Mouse (Mus musculus) telencephalon, adult 2 months (tissue): ENCODE results near the gene Gm27029.
"Not testable (repeated sequence)": the region's sequence is repeated elsewhere in the genome, so short reads cannot be mapped to it uniquely, and the experiment has no call there.

Source experiments
- DNase-seq: peaks from one replicate; pipeline ENCODE4 v3.0.0-alpha.2; 2011; ENCODE audit warnings: low read depth, low spot score

Gm27029 gene

GRCm38 (mm10) chr11:101457631-101458030 is 33.0 kb upstream of the Gm27029 start:
- no peak for DNase-seq

GRCm38 (mm10) chr11:101455627-101456026 is 31.0 kb upstream of the Gm27029 start:
- DNase-seq, result no peak

GRCm38 (mm10) chr11:101454702-101455101 is 30.1 kb upstream of the Gm27029 start:
- DNase-seq, result no peak

GRCm38 (mm10) chr11:101452093-101452774 is 27.6 kb upstream of the Gm27029 start:
- no peak for DNase-seq

- DNase-seq, result no peak
Observed at GRCm38 (mm10) chr11:101451536-101451935, 26.9 kb upstream of the Gm27029 start.

- DNase-seq, result no peak
Observed at GRCm38 (mm10) chr11:101450394-101450793, 25.8 kb upstream of the Gm27029 start.

- not testable (repeated sequence) for DNase-seq
Observed at GRCm38 (mm10) chr11:101449596-101449995, 25.0 kb upstream of the Gm27029 start.

- DNase-seq, result no peak
Observed at GRCm38 (mm10) chr11:101448899-101449298, 24.3 kb upstream of the Gm27029 start.

- DNase-seq, result no peak
Observed at GRCm38 (mm10) chr11:101448274-101448746, 23.7 kb upstream of the Gm27029 start, which contains the start of gene Ifi35. Gene Ifi35 (plus strand): TSS chr11:101448407.

GRCm38 (mm10) chr11:101447786-101448185 is 23.2 kb upstream of the Gm27029 start:
- no peak for DNase-seq

GRCm38 (mm10) chr11:101446860-101447259 is 22.3 kb upstream of the Gm27029 start:
- not testable (repeated sequence) for DNase-seq

GRCm38 (mm10) chr11:101446319-101446718 is 21.7 kb upstream of the Gm27029 start:
- DNase-seq, result no peak

- no peak for DNase-seq
Observed at GRCm38 (mm10) chr11:101442760-101443159, 18.2 kb upstream of the Gm27029 start.

- DNase-seq, result peak; percentile 100
Observed at GRCm38 (mm10) chr11:101442127-101442693, 17.6 kb upstream of the Gm27029 start, which contains the start of gene Rpl27. Gene Rpl27 (plus strand): TSS chr11:101442298.

GRCm38 (mm10) chr11:101441450-101442126 is 17.0 kb upstream of the Gm27029 start:
- DNase-seq, result not testable (repeated sequence)

- DNase-seq, result not testable (repeated sequence)
Observed at GRCm38 (mm10) chr11:101438006-101438405, 13.4 kb upstream of the Gm27029 start.

- no peak for DNase-seq
Observed at GRCm38 (mm10) chr11:101436916-101437315, 12.3 kb upstream of the Gm27029 start.

- DNase-seq, result no peak
Observed at GRCm38 (mm10) chr11:101435831-101436230, 11.2 kb upstream of the Gm27029 start.

- no peak for DNase-seq
Observed at GRCm38 (mm10) chr11:101433396-101433795, 8.8 kb upstream of the Gm27029 start.

- DNase-seq, result no peak
Observed at GRCm38 (mm10) chr11:101431327-101431726, 6.7 kb upstream of the Gm27029 start.

- no peak for DNase-seq
Observed at GRCm38 (mm10) chr11:101426165-101426564, 1.6 kb upstream of the Gm27029 start.
